Mouse (Mus musculus): Measurements from ENCODE around the gene Ttc25. TPM values are rescaled to one million over a fixed set of nuclear protein-coding genes. Genes with fewer than 3 reads are reported as not detected.
A peak's percentile ranks its signal among the peaks of the same experiment; 100 is the strongest.
"Not testable (repeated sequence)": the region's sequence is repeated elsewhere in the genome, so short reads cannot be mapped to it uniquely, and the experiment has no call there.

Ttc25 gene
- total RNA-seq, 2 experiments from 2014 or later, result not detected

DNA sequence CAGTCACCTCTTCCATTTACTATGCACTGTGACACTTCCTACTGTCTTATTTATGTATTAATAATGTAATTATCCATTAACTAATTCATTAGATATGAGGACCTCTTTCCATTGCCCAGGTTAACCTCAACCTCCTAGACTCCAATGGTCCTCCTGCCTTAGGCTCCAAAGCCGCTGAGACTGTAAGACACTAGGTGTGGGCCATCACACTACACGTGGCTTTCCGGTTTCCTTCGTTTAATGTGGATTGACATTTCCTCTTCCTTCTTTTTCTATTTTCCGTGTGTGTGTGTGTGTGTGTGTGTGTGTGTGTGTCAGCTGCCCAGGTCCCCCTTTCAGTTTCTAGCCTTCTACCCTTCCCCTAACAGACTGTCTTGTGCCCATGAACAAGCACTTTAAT lies 21.8 kb downstream of the Ttc25 start:
- ATAC-seq (replicated peaks; ENCODE audit: low FRiP score, poor library complexity, severe bottlenecking), result no peak

DNA sequence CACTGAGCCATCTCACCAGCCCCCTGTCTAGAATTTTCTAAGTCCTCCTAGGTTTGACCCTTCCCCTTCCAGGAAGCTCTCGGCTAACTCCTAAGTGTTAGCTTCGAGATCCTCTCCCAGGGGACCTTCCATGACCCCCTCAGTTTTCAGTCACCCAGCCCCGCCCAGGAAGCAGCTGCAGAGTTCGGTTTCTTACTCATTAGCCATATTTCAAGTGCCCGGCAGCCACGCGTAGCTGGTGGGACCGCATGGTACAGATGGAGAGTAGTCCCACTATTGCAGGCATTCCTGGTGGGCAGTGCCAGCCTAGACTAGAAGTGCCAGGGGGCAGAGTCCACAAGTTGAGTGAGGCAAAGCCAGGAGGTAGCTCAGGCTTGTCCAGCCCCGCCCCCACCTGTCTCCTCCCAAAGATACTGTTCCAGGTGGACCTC lies 22.4 kb downstream of the Ttc25 start:
- no peak for ATAC-seq (replicated peaks; ENCODE audit: low FRiP score, poor library complexity, severe bottlenecking)

DNA sequence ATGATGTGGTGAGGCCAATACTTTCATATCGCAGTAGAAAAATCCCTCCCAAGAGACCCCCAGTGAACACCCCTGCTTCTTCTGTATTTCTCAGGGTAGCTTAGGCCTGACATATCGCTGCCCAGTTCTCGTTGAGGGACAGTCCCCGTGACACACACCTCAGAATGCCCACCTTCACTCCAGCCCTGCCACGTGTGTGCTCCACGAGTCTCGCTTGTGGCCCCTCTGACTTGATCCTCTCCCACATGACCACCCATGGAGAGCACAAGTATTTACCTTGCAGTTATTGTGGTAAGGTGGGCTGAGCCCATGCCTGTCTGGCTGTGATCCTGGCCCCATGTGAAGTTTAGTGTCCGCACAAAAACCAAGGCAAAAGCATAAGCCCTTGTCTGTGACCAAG lies 23.3 kb downstream of the Ttc25 start:
- no peak for ATAC-seq (replicated peaks; ENCODE audit: low FRiP score, poor library complexity, severe bottlenecking)

DNA sequence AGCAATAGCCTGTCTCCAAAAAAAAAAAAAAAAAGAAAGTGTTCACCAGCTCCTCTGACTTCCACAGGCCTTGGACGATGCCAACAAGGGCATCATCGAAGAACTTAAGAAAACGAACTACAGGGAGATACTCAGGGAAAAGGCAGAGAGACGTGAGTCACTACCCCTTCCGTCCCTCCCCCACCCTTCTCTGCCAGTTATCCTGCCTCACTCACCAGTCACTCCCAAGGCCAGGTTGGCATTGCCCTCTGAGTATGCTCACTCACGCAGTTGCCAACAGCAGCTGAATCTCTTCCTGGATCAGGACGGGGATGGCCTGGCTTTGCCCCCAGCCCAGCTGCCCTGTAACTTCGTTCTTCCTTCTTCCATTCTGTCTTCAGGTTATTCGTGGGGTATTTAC lies 24.4 kb downstream of the Ttc25 start:
- ATAC-seq (replicated peaks; ENCODE audit: low FRiP score, poor library complexity, severe bottlenecking), result no peak

DNA sequence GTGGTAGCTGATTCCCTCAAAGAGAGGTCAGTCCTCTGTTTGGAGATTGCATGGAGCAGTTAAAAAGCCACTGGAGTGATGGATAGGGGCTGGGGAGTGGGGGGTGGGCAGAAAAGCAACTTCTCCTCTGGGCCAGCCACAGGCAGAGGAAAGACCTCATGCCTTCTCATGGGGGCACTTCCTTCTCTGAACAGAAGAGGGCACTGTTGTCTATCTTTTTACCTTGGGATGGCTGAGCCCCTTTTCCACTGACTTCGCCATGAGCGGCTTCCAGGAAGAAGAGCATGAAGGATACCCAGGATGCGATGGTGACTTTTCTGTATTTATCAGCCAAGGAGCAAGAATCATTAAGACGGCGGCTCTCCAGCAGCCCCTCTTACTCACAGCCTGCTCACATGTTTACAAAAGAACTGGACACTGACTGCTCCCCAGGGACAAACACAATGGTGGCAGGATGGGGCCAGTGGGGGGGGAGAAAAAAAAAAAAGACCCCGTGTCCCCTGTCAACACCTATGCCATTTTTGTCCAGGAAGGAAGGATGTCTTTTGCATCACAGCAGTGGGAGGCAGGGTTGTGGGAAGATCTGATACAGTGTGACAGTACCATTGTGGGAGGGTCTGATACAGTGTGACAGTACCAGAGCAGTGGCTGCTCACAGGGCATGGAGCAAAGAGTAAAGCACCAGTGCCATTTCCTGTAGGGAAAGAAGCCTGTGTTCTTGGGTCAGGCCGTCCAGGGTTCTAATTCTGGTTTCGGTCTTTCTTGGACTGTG lies 25.2 kb downstream of the Ttc25 start:
- ATAC-seq (replicated peaks; ENCODE audit: low FRiP score, poor library complexity, severe bottlenecking), result peak; percentile 75

DNA sequence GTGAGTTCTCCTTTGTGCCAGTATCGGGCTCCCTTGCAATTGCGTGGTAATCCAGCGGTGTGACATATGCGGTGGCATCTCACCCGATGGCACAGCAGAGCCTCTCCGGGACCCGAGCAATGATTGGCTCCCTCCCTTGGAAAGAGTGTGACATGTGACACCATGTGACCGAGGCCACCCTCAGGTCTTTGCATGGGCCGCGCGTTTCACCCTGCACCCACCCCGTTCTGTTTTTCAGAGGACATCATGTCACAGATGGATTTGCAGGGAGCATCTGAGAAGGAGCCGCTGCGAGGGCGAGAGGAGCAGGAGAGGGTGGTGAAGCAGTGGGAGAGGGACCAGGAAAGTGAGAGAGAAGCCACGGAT lies 25.8 kb downstream of the Ttc25 start:
- 0 out of 2 replicates have a peak, but pooled peaks have one; percentile 11 for ATAC-seq (replicated peaks; ENCODE audit: low FRiP score, poor library complexity, severe bottlenecking)

DNA sequence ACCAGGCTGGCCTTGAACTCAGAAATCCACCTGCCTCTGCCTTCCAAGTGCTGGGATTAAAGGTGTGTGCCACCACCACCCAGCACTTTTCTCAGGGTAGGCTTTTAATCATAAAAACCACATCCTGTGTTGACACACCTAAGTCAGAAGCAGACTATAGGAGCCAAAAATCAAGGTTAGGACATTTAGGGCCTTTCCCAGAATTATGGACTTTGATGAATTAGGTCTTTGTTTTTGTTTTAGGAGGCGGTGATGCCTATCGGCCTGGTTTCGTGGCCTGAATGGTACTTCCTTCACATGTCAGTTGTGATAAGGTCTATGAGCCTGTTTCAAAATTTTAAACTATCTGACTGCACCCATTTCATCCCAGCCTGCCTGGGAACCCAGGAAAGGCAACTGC lies 28.8 kb downstream of the Ttc25 start:
- ATAC-seq (replicated peaks; ENCODE audit: low FRiP score, poor library complexity, severe bottlenecking), result no peak

DNA sequence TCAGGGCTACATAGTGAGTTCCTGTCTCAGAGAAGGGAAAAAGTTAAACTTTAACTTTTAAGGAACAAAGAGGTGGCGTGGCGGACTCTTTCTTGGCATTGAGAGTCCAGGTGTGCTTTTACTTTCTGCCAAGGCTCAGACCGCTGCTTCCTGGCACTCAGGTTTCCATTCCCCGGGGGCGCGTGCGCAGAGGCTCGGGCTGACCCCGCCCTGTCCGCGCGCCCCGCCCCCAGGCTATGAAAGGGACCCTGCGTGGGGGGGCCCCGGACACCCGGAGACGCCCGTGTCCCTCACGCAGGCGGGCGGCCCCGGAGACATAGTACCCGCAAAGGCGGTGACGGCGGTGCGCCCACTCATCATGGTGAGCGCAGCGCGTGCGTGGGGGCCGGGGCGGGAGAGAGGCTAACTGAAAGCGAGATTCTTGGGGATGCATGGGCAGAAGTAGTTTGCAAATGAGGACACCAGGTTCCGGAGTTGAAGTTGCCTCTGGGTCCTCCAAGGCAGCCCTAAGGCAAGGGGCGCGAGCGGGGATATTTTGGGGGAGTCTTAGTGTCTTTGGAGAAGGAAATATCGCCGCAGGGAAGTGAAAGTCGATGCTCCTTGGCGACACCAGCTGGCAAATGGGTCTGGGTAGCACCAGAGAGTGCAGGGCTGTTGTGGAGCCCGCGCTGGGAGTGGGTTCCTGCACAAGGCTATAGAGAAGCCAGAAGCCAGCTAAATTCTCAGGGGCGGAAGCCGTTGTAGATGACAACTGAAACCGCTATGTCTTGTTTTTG lies 29.5 kb downstream of the Ttc25 start, which contains the start of gene Cnp:
Gene Cnp (plus strand): TSS at position 197 of the 776 bp plus-strand sequence.
- ATAC-seq (replicated peaks; ENCODE audit: low FRiP score, poor library complexity, severe bottlenecking), result peak; percentile 47; the same call in 1 of the 2 replicates

DNA sequence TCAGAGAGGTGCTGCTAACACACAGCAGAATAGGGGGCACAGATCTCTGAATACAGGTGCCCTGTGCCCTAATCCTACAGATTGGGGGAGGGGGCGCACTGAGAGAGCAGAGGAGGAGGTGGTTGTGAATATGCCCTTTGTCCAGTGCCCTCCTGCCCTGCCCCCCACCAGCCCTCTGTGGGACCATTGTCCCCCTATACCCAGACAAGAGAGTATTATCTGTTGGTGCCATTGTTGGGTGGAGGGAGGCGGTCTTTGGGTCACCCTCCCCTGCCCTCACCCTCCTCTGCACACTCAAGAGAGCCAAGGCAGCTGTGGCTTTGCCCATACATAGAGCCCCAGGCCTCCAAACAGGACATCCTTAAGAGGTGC lies 30.1 kb downstream of the Ttc25 start:
- ATAC-seq (replicated peaks; ENCODE audit: low FRiP score, poor library complexity, severe bottlenecking), result no peak

DNA sequence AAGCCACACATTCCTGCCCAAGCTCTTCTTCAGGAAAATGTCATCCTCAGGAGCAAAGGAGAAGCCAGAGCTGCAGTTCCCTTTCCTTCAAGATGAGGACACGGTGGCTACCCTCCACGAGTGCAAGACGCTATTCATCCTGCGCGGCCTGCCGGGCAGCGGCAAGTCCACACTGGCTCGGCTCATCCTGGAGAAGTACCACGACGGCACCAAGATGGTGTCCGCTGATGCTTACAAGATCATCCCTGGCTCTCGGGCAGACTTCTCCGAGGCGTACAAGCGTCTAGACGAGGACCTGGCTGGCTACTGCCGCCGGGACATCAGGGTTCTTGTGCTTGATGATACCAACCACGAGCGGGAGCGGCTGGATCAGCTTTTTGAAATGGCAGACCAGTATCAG lies 30.8 kb downstream of the Ttc25 start:
- no peak for ATAC-seq (replicated peaks; ENCODE audit: low FRiP score, poor library complexity, severe bottlenecking)

DNA sequence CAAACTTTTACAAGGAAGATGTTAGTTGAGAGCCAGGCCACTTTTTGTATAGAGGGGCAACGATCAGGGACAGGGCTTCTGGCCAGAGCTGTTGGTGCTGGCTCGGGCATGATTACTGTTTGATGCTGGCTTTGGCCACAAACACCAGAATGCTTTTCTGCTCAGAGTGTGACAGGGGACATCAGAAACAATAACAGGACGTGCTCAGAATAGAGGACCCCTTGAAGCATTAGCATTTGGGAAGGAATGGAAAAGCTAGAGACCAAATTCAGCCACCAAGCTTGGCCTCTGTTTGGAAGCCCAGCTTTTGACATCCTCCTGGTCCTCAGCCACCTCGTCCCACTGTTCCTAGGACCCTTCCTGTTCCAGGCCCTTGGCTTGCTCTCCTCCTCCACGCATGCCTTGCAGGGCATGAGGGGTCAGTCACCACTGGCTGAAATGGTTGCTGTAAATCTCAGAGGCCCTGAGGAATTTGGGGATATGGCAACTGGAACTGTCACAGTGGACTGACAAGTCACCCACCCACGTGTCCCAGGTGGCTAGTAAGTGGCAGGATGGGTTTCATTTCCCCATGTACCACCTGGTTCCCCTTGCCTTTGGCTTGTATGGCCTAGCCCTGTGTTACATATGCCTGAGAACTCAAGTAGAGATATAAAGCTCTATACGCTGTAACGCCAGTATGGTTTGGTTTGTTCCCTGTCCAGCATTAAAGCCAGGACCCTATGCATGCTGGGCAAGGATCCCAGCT lies 32.6 kb downstream of the Ttc25 start:
- ATAC-seq (replicated peaks; ENCODE audit: low FRiP score, poor library complexity, severe bottlenecking), result no peak

DNA sequence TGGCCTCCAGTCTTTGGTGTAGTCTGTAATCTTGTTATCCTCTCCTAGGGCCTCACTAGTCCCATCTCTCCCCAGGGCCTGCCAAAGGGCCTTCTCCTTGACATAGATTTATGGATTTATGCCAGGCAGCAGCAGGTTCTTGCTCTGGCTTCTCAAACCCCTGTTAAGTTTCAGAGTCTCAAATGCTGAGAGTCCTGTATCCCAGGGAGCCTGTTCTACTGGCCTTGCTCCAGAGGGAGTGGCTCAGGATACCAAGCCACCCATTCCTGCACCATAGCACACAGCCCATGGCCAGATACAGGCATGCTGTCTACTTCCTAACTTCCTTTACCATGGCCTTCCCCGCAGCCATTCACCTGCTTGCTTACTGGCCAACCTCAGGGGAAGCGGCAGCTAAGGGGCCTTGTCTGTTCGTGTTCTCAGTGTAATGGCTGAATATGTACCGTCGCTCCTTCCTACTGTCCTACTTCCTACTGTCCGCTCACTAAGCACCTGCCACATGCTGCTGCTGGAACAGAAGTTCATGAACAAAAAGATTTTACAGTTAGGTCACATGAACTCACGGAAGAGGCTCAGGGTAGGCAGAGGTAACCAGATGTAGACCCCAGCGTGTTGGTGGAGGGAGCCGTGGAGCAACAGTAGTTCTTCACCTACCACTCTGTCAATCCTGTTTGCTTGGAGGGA lies 33.9 kb downstream of the Ttc25 start:
- ATAC-seq (replicated peaks; ENCODE audit: low FRiP score, poor library complexity, severe bottlenecking), result no peak

DNA sequence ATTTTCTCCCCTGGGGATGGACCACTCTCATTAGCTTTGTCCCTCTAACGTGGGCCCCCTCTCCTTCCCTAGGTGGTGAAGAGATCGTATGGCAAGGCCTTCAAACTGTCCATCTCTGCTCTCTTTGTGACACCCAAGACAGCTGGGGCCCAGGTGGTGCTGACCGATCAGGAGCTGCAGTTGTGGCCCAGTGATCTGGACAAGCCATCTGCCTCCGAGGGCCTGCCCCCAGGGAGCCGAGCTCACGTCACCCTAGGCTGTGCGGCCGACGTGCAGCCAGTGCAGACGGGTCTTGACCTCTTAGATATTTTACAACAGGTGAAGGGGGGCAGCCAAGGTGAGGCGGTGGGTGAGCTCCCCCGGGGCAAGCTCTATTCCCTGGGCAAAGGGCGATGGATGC lies 34.9 kb downstream of the Ttc25 start:
- no peak for ATAC-seq (replicated peaks; ENCODE audit: low FRiP score, poor library complexity, severe bottlenecking)

DNA sequence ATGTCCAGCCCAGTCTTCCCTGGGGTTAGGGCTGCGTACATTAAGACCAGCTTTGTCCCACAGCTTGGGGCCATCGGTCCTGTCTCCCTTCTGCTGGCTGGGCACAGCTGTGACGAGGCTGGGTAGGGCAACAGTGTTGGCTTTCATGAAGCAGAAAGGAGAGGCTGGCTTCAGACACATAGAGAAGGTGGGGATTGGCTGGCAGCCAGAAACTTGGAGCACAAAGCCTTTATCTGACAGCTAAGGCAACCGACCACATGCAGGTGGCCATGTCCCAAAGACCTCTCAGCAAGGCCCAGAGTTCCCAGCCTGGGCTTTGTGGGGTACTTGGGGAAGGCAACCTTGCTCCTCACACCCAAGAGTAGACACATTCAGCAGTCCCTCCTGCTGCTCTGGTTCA lies 36.3 kb downstream of the Ttc25 start:
- no peak for ATAC-seq (replicated peaks; ENCODE audit: low FRiP score, poor library complexity, severe bottlenecking)

DNA sequence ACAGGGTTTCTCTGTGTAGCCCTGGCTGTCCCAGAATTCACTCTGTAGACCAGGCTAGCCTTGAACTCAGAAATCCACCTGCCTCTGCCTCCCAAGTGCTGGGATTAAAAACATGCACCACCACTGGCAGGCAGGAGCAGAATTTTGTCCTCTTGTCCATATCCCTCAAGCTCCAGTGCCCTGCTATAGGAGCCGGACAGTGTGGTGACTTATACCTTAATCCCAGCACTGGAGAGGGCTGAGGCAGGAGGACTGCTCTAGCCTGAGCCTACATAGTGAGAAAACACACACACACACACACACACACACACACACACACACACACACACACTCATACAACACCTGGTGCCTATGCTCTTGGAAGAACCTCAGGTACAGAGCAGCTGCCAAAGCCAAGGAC lies 37.0 kb downstream of the Ttc25 start:
- not testable (repeated sequence) for ATAC-seq (replicated peaks; ENCODE audit: low FRiP score, poor library complexity, severe bottlenecking)

DNA sequence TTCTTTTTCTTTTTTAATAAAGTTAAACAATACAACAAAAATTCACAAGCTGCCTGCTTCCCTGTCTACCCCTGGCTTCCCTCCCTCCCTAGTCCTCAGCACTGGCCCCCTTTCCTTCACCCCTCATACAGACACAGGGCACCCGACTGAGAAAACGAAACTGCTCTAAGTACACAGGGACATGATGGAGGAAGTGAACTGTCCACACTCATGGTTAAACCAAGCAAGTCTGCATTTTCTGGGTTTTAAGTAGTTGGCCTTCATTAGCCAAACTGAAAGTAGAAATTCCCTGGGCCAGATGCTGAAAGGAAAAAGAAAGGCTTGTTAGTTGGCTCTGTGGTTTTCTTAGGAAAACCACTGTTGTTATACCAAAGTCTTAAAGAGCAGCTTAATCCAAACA lies 37.4 kb downstream of the Ttc25 start:
- ATAC-seq (replicated peaks; ENCODE audit: low FRiP score, poor library complexity, severe bottlenecking), result no peak

DNA sequence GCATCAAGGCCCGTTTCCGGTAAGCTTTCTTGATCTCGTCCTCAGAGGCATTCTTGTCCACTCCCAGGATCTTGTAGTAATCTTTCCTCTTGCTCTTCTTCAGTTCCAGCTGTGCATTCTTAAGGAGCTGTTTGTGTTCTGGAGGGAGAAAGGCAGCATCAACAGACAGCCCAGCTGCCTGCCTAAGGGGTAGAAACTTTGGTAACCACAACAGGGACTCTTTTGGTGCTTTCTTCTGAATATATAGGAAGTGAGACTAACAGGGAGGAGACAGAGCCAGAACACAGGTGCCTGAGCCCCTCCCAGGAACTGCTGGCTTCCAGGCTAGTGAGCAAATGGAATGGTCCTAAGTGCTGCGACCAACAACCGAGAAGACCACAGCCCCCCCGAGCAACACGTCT lies 39.2 kb downstream of the Ttc25 start:
- no peak for ATAC-seq (replicated peaks; ENCODE audit: low FRiP score, poor library complexity, severe bottlenecking)

DNA sequence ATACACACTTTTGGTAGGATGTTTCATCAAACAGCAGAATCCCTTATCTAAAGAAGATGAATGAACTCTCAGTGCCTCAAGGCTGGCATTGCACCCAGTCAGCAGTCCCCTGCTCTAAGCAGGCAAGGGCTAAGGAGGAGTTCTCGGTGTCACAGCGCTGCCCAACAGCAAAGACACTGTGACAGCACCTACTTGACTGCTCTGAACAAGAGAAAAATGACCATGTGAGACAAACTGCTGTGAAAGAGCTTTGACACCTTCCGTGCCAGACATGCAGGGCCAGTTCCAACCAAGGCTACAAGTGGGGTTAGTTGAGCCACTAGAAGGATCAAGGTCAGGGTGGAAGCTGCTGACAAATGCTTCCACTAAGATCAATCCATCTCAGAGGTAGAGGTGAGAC lies 39.7 kb downstream of the Ttc25 start:
- no peak for ATAC-seq (replicated peaks; ENCODE audit: low FRiP score, poor library complexity, severe bottlenecking)

DNA sequence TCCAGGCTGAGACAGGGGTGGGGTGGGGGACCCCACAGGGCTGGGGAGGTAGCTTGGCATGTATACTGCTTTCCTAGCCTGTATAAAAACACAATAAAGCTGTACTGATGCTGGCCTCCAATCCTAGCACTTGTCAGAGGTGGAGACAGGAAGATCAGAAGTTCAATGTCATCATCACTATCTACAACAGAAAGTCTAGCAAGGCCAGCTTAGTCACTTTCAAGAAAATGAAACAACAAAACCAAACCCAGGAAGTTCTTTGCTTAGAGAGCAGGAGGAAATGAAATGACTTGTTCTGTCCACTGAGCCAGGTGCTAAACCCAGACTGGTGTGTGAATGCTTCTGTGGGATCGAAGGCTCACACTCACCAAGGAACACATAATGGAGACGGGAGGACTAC lies 43.1 kb downstream of the Ttc25 start:
- ATAC-seq (replicated peaks; ENCODE audit: low FRiP score, poor library complexity, severe bottlenecking), result no peak
